Mouse (Mus musculus) left cerebral cortex, adult 18-20 months (tissue): ENCODE data around the gene Gm10778. TPM values are rescaled to one million over a fixed set of nuclear protein-coding genes. Genes with fewer than 3 reads are reported as not detected.

Experiments
- total RNA-seq, 2 experiments: library from RNA; stranded (reverse); gene quantifications; 2 replicates each; pipeline ENCODE4 v1.2.3; 2021

The Gm10778 gene
- total RNA-seq, 2 experiments from 2014 or later, result 4.3 to 5.8 TPM

Other genes with a start within 250 kb of the Gm10778 start
- 10 to 100 TPM; 84.7 to 91.7 TPM for gene Nfic, start 193.4 kb upstream of the Gm10778 start, total RNA-seq
- 100 to 1,000 TPM; 242 to 259 TPM for gene Celf5, start 166.3 kb upstream of the Gm10778 start, total RNA-seq
- 10 to 100 TPM; 68.1 to 85.1 TPM for gene Ncln, start 152.7 kb upstream of the Gm10778 start, total RNA-seq
- gene S1pr4, start 148.9 kb upstream of the Gm10778 start, total RNA-seq, result under 1 TPM; 0.58 to 0.82 TPM
- gene Gna15, start 124.8 kb upstream of the Gm10778 start, total RNA-seq, result 1 to 10 TPM; 2.6 to 3.5 TPM
- gene Gna11, start 103.9 kb upstream of the Gm10778 start, total RNA-seq, result 100 to 1,000 TPM; 105 to 114 TPM
- gene Aes, start 89.6 kb upstream of the Gm10778 start, total RNA-seq, result 100 to 1,000 TPM; 700 to 737 TPM
- gene Tle2, start 74.5 kb upstream of the Gm10778 start, total RNA-seq, result 10 to 100 TPM; 41.3 to 42.4 TPM
- 10 to 100 TPM; 11.4 to 11.8 TPM for gene Tle6, start 48.0 kb upstream of the Gm10778 start, total RNA-seq
- 1 to 10 TPM; 2.6 to 3.3 TPM for gene BC025920, start 42.8 kb upstream of the Gm10778 start, total RNA-seq
- 10 to 100 TPM; 26.2 to 26.6 TPM for gene Sirt6, start 21.3 kb upstream of the Gm10778 start, total RNA-seq
- gene Ankrd24, start 20.5 kb upstream of the Gm10778 start, total RNA-seq, result 10 to 100 TPM; 44.4 to 46.4 TPM
- gene Zfp433, start 55.8 kb downstream of the Gm10778 start, total RNA-seq, result 10 to 100 TPM in 1 of 2 experiments, 1 to 10 TPM in 1; 8.6 to 10.6 TPM
- 10 to 100 TPM; 12.5 to 14.8 TPM for gene Gm3055, start 122.1 kb downstream of the Gm10778 start, total RNA-seq
- gene Gm4767, start 163.1 kb downstream of the Gm10778 start, total RNA-seq, result 1 to 10 TPM; 3.0 to 3.2 TPM
- 1 to 10 TPM; 2.1 to 3.8 TPM for gene Gm32687, start 214.9 kb downstream of the Gm10778 start, total RNA-seq